Mouse (Mus musculus) left cerebral cortex, adult 18-20 months (tissue): Measurements from ENCODE around the gene Sema4c. TPM values are rescaled to one million over a fixed set of nuclear protein-coding genes. Genes with fewer than 3 reads are reported as not detected.

Experiments used
- DNase-seq, 2 experiments: peaks; one replicate each; pipeline ENCODE4 v3.0.0; 2021 to 2022; ENCODE audit warnings: low spot score in 2 of 2, mixed read lengths in 1 of 2
- long read RNA-seq, 2 experiments: library from polyadenylated mRNA; stranded (forward); transcript quantifications; one replicate each; pipeline ENCODE4 v2.0.0; 2021
- total RNA-seq, 2 experiments: library from RNA; stranded (reverse); gene quantifications; 2 replicates each; pipeline ENCODE4 v1.2.3; 2021

The Sema4c gene
- 10 to 100 TPM; 20.5 to 21.0 TPM for total RNA-seq
- long read RNA-seq, experiment 1, partial matches to known transcripts: 0 of 1 reads
- long read RNA-seq, experiment 1, other reads (novel, unspliced or antisense): 1 of 1 reads
- long read RNA-seq, experiment 2, partial matches to known transcripts: 0 of 2 reads
- long read RNA-seq, experiment 2, other reads (novel, unspliced or antisense): 2 of 2 reads

- peak; percentile 67 to 82 for DNase-seq
These were observed at the start of gene Sema4c for GRCm38 (mm10) chr1:36558031-36558993. Sema4c (minus strand) TSS chr1:36558349.

GRCm38 (mm10) chr1:36606951-36607350 lies 48.8 kb upstream of the Sema4c start:
- DNase-seq: peak; percentile 35 to 42

GRCm38 (mm10) chr1:36604254-36605156 lies 46.4 kb upstream of the Sema4c start:
- DNase-seq: no peak

- peak; percentile 44 to 48 for DNase-seq
These were observed 45.2 kb upstream of the Sema4c start for GRCm38 (mm10) chr1:36603361-36603760.

- DNase-seq: no peak
These were observed 44.1 kb upstream of the Sema4c start for GRCm38 (mm10) chr1:36602271-36602670.

- no peak for DNase-seq
These were observed 40.3 kb upstream of the Sema4c start for GRCm38 (mm10) chr1:36598411-36598810.

GRCm38 (mm10) chr1:36596114-36596513 lies 38.0 kb upstream of the Sema4c start:
- no peak for DNase-seq

- DNase-seq: no peak
These were observed 37.2 kb upstream of the Sema4c start for GRCm38 (mm10) chr1:36595167-36595931.

- no peak for DNase-seq
These were observed 35.0 kb upstream of the Sema4c start for GRCm38 (mm10) chr1:36593099-36593498.

- DNase-seq: no peak
These were observed 33.3 kb upstream of the Sema4c start for GRCm38 (mm10) chr1:36591408-36591807.

GRCm38 (mm10) chr1:36590664-36591063 lies 32.5 kb upstream of the Sema4c start:
- DNase-seq: no peak

GRCm38 (mm10) chr1:36589486-36589885 lies 31.3 kb upstream of the Sema4c start:
- no peak for DNase-seq

GRCm38 (mm10) chr1:36588476-36589450 lies 30.6 kb upstream of the Sema4c start:
- DNase-seq: no peak

GRCm38 (mm10) chr1:36587860-36588259 lies 29.7 kb upstream of the Sema4c start:
- no peak for DNase-seq

GRCm38 (mm10) chr1:36586288-36586687 lies 28.1 kb upstream of the Sema4c start:
- no peak for DNase-seq

- no peak for DNase-seq
These were observed 25.4 kb upstream of the Sema4c start for GRCm38 (mm10) chr1:36583408-36584116.

- DNase-seq: no peak
These were observed 24.1 kb upstream of the Sema4c start for GRCm38 (mm10) chr1:36582211-36582610.

- DNase-seq: no peak
These were observed 23.1 kb upstream of the Sema4c start for GRCm38 (mm10) chr1:36581260-36581659.
